Mouse (Mus musculus) erythroblast, embryonic 14.5 days (primary cell): ENCODE results near the gene Fam117a.

Experiments
- GATA1 ChIP-seq: IDR thresholded peaks from 2 replicates; pipeline ENCODE4 v1.6.1; 2012; ENCODE audit warnings: low read length, inconsistent platforms, mixed read lengths
- TAL1 ChIP-seq: IDR thresholded peaks from 3 replicates; pipeline ENCODE4 v1.6.1; 2012; ENCODE audit warnings: low read length, inconsistent platforms, mixed read lengths

DNA sequence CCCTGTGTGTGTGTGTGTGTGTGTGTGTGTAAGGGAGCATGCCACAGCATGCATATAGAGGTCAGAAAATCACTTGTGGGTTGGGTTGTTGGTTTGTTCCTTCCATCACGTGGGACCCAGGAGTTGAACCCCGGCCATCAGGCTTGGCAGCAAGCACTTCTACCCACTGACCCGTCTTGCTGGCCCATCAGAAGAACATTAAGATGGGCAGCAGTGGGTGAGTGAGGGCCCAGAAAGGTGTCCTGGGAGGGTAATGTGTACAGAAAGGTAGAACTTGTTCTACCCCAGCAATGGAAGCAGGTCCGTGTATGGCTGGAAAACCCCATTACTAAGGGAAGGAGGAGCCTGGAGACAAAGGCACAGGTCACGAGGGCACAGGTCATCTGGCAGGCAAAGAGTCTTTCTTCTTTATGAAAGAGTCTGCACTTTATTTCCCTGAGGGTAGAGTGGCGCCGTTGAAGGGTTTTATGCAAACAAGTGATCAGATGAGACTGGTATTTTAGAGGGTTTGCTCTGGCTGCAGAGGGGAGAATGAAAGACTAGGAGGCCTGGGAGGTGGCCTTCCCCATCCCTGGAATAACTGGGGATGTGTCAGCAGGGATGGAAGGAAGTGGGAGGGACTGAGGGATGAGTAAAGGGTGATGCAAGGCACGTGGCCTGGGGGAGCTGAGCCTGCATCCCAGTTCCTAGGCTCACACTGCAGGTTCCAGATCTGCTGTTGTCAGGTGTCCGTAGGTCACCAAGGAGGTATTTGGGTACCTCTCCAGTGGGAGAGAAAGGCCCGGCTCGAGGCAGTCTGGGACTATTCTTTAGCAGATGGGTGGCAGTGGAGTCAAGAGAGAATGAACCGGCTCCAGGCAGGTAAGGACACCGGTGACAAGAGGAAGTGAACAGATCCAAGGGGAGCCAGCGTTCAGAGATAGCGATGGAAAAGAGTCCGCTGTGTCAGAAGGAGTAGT is 66.8 kb downstream of the Fam117a start:
- TF ChIP-seq GATA1 (no peak), TAL1 (no peak)
